Mouse (Mus musculus) CH12F3 (cell line): ENCODE results near the gene Zfp398.

ENCODE experiments used
- in situ Hi-C: fragments of 300-500 bp; cut with MboI; formaldehyde crosslinking; loops from 2 replicates; pipeline ENCODE4 v1.14.3; 2020; ENCODE audit warnings: low sequenced_read_pairs

Zfp398 gene

DNA sequence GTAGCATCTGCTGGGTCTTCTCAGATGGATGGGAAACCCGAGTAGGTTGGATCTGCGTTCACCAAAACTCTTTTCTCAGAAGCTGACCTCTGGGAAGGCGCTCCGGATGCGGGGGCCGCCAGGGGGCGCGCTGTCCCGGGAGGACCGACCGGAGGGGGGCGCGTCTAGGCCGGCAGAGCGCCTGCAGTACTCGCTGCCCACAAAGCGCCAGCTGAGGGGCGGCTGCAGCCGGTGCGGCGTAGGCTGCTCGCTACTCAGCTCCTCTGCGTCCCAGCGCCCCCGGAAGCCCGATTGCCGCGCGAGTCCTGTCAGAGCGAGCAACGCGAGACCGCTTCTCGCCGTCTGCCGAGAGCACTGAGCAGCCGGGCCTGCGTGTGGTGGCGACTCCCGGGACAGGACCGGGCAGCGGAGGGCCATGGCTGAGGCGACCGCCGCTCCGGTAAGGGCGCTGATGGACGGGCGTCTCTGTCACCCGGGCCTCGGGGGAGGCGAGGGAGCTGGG is at the start of gene Zfp398:
Zfp398 (plus strand) TSS at position 180 of the 502 bp plus-strand sequence.
- in situ Hi-C loops = no loop called here

DNA sequence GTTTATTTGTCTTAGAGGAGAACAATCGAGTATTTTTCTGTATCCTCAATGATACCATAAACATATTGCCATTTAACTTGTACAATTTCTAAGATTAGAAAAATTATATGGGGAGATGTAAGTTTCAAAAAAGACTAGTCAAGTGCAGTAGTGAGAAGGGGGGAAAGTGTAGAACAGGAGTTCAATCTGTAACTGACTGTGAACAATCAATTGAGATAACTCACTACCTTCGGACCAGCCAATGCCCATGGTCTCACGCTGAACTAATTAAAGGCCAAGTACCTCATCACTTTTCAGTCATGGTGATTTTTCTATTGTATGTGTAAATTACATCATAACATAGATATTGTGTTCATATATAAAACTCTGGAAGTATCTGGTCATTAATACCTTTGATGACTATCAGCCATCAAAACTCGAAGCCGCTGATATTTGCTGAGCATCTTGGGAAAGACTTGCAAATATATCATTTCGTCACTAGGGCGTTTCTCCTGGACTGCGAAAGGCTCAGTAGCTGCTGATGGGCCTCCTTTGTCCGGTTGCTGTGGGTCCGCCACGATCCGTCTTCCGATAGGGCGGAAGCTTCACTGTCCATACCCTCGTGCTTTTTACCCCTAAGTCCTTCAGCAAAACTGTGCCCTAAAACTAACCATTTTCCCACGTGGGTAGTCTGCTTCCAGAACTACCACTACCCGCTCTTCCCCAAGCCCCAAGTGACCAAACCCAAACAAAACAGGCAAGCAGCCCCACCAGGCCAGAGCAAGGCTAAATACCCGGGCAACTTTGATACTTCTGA is 47.3 kb upstream of the Zfp398 start:
- in situ Hi-C loops = no loop called here

DNA sequence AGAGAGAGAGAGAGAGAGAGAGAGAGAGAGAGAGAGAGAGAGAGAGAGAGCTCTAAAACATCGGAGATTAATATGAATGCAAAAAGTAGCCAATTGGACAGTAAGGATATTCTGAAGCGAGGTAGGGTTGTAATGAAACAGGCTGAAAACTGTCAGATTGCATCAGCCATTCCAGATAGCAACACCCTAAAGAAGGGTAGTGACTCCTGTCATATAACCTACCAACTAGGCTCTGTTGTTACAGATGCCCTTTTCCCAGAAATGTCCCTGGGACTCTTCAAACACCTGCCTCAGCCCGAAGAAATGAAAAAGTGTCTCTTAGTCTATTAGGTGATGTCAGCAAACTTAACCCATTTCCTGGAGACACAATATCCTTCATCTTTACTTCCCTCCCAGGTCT is 46.6 kb upstream of the Zfp398 start:
- in situ Hi-C loops = no loop called here

DNA sequence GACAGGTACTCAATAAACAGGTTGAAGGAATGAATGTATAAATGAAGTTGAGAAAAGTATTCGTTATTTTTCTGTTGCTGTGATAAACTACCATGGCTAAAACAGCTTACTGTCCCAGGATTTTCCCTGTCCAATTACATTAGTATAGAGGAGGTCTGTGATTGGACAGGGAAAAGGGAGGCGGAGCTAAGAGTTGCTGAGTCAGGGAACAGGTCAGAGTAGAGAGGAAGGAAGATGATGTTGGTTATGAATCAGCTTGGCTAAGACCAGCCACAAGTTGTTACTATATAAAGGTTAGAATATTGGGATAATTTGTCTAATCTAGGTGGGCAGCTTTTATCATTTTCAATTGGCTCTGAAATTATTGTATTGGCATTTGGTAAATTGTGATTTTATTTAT is 44.7 kb upstream of the Zfp398 start:
- in situ Hi-C loops = no loop called here

DNA sequence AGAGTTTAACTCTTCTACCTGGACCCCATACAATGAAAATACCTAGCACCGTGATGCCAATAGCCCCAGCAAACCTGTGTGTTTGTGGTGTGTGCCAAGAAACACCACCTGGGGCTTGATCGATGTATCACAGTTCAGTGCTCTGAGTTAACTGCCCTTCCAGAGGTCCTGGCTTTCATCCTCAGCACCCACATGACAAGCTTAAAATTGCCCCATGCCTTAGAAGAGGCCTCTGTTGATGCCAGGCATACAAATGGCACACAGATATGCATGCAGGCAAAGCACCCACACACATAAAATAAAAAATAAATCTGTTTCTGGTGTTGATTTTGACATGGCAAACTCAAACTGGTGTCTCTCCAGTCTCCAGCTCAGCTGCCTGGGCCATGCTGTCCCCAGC is 42.9 kb upstream of the Zfp398 start:
- in situ Hi-C loops = no loop called here

DNA sequence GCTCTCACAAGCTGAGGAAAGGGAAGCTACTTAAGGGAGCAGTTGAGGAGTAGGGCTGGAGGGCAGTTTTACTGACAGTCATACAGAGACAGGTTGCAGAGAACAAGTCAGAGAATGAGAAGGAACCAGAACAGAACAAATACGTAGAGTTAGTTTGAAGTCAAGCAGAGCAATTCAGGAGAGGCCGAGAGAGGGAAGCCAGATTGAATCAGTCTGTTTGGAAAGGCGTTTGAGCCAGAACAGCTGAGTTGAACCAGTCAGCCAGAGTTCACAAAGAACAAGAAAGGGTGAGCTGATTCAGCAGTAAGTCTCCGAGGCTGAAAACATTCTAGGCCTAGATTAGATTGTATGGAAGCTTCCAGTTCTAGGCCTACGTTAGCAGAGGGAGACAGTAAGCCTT is 42.2 kb upstream of the Zfp398 start:
- in situ Hi-C loops = no loop called here

DNA sequence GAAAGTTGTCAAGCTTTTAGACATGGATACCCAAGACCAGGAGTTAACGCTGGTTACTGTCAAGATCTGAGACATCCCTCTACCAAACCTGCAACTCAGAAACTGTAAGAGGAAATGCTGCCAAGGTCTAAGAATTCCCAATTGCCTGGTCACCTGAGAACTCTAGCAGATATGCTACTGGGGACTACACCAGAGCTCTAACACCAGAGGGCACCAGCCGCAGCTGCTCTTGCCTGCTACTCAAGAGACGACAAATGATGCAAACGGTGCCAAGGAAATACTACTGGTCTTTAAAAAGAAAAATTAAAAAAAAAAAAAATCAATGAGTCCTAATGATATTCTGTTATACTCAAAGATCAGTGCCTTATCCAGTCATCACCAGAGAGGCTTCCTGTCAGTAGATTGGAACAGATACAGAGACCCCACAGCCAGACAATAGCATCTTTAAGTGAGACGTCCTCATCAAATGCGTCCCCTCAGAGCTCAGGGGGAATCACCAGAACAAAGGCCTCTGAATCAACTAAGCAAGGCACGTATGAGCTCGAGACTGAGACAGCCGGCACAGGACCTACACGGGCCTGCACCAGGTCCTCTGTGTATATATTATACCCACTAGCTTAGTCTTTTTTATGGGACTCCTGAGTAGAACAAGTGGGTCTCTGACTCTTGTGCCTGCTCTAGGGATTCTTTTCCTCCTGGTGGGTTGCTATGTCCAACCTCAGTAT is 41.2 kb upstream of the Zfp398 start:
- in situ Hi-C loops = no loop called here

DNA sequence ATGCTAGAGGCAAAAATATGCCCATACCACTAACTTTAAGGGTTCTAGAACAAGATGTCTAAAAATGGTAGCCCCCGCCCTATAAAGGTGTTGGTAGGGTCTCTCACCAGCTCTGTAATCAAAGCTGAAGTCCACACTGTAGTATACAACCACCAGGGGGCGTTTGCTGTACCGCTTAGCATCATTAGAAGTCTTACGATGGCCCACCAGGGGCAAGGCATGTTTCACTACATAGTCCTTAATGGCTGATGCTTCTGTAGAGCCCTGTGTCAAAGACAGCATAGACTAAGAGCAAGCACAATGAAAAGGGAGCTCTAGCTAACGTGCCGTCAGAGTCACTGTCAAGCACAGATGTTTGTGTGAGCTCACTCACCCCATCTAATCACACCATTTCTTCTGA is 36.4 kb upstream of the Zfp398 start:
- in situ Hi-C loops = no loop called here

DNA sequence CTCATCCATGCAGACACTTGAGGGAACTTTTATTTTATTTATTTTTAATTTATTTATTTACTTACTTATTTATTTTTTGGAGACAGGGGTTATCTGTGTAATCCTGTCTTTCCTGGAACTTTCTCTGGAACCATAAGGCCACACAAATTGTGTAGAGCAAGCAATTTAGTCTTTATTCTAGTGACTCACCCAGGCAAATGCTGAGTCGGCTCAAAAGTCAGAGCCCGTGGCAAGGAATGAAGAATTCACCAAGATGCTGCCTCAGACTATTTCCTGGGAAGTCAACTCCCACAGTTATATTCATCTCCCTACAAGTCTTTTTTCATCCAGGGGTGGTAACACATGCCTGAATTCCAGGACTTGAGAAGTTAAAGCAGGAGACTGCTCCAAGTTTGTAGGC is 29.9 kb upstream of the Zfp398 start:
- in situ Hi-C loops = no loop called here

DNA sequence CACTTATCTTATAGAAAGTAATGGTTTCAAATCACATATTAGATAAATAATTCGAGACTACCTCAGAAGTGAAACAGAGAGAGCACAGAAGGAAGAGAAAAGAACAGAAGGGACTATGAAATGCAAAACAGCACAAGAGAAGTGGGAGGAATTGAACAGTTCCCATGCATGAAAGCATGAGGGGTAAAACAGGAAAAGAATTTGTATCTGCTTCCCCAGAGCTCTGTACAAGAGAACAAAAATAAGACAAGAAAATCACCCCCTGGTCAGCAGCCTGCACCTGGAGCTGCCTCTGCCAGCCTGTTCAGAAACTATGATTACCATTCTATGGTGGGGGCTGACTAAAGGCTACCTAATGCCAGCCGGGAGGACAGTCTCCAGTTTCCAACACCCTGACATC is 28.0 kb upstream of the Zfp398 start:
- in situ Hi-C loops = no loop called here

DNA sequence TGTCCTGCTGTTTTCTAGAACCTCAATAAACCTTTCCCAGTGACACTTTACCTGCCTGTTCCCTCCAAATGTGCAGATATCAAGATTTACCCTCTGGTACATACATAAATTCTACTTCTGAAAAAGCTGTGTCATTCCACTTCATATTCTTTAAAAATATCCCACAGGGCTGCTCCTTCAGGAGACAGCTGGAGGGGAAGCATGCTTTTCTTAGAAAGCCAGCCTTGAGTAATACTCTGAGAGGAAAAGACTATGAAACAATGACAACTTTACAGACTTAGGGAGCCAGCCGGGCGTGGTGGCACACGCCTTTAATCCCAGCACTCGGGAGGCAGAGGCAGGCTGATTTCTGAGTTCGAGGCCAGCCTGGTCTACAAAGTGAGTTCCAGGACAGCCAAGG is 26.9 kb upstream of the Zfp398 start:
- in situ Hi-C loops = no loop called here

DNA sequence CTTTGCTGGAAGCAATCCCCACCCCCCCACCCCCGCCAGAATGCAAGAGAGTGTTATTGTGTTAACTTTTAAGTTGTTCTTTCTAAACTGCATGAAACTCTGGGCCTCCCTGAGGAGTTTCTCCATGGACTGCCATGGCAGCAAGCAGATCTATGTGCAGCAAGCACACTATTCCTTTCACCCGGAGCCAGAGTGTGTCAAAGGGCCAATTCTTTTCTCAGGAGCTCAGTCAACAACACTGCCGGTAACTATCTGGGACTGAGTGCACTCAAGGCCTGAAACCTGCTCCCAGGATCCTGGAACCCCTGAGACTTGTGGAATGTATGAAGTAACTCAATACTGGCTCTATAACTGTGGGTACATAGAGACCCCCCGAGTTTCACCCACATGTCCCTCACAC is 26.4 kb upstream of the Zfp398 start:
- in situ Hi-C loops = no loop called here

DNA sequence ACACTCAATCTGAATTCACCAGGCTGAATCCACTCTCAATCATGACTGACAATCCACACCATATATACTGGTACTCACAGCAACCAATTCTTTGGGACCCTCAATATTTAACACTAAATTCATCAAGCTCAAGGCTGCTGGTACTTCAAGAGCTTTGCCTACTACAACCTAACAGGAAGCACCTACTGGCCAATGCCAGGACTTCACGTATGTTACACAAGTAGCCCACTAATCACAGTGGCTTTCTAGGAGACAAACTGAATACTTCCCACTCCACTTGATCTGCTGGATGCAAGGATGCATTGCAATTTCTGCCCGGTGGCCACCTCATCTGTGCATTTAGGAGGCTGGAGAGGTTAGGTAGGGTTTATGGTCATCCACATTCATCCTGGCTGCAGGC is 25.3 kb upstream of the Zfp398 start:
- in situ Hi-C loops = no loop called here

DNA sequence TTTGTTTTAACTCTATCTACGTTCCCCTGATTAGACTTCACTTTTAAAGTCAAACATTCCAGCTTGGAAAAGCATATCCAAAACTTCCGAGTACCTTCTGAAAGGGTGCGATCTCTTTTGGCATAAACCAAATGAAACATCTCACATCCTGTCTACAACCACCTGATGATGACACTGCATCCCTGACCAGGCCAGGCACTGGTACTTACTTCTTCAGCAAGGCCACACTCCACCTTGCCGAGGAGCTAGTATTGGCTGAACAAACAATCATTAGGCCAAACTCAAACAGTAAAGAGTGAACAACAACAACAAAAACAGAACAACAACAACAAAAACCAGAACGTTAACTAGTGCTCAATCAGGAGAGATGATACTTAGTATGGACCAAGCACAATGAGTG is 24.1 kb upstream of the Zfp398 start:
- in situ Hi-C loops = no loop called here

DNA sequence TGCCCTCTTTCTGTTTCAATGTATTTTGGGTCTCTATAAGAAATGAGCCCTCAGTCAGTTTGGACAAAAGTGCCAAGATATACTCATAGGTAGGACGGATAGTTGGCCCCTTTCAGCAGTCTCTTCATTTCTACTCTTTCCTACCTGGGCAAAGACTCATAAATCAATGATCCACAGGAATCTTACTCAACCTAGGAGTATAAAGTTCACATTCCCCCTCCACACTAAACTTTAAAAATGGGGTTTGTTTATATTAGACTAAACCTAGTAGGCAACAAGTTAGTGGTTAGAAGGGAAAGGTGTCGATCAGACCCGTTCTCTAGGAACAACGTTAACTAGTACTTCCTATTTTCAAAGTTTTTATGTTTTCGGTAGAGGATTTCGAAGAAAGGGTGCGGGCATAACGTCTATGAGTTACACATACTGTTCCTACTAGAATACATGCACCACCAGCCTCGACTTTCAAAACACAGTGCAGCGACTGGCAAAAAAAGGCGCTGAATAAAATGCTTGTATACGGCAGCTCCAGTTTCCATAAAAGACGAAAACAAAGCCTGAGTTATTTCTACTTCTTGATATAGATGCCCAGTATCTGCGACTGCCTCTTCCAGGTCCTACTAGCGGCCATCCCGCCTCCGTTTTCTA is 23.1 kb upstream of the Zfp398 start:
- in situ Hi-C loops = no loop called here

DNA sequence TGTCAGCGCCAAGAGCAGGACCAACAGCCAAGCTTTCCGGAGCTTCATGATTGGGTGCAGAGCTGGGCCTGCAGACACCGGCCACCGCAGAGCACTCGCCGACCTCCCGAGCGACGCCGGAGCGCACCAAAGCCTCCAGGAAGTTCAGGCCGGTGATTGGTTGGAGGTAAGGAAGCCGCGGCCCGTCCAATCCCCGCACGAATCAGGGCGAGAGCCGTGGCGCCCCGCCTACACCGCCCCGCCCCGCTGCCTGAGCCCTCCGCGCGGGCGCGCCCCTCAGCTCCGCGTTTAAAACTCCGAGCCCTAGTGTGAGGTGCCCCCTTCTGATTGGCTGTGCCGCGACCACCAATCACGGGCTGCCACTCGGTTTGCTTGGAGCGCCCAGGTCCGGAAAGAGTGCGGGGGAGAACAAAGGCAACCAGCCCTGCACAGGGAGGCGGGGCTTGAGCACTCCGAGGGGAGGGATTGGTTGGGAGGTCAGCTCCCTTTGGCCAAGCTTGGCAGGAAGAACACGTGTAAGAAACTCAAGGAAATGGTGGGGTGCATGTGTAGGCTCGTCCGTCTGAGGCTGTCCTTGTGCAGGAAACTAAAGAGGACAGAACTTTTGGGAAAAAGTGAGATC is 22.1 kb upstream of the Zfp398 start, which contains the start of gene Pdia4:
Pdia4 (minus strand) TSS at position 174 of the 622 bp plus-strand sequence.
- in situ Hi-C loops = no loop called here

DNA sequence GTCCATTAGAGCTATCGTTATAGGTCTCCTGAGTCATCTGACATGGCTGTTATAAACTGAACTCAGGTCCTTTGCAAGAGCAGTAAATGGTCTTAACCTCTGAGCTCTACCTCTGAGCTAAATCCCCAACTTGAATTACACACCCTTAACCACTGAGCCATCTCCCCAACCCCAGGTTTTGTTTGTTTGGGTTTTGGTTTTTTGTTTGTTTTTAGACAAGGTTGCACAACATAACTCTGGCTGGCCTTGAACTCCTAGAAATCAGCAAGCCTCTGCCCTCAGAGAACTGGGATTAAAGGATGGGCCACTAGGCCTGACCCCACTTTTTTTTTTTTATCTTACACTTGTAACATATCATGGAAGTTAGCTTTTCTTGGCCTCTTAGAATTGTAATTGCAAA is 19.3 kb upstream of the Zfp398 start:
- in situ Hi-C loops = no loop called here

DNA sequence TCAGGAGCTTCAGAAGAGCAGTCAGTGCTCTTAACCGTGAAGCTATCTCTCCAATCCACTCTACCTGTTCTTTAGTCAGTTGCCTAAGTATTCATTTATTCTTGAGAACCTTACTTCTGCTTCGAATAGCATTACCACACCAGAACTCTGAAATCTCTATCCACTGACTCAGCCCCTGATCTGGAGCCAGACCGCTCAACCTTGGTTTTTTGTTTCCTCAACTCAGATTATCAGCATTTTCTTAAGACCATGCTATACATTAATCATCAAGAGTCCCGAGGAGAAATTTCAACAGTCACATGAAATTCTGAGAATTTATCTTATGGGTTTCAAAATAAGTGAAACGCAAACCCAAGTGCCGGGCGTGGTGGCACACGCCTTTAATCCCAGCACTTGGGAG is 16.7 kb upstream of the Zfp398 start:
- in situ Hi-C loops = no loop called here

DNA sequence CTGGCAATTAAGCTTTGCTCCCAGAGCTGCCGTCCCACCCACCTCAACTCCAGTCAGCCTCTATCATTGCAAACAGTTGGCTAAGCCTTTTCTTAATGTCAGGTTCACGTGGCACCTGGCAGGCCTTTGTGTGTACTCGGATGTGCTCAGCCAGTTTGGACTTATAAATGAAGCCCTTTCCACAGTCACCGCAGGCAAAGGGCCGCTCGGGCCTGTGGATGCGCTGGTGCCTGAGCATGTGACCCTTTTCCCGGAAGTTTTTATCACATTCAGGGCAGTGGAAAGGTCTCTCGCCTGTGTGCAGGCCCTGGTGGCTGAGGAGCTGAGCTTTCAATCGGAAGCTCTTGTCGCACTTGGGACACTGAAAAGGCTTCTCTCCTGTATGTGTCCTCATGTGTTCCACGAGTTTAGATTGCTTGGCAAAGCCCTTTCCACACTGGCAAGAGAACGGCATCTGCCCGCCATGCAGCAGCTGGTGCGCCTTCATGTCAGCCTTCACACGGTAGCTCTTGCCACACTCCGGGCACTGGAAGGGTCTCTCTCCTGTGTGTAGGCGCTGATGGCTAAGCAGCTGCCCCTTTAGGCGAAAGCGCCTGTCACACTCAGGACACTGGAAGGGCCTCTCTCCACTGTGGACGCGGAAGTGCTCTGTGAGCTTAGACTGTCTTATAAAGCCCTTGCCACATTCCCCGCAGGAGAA is 15.7 kb upstream of the Zfp398 start:
- in situ Hi-C loops = no loop called here

DNA sequence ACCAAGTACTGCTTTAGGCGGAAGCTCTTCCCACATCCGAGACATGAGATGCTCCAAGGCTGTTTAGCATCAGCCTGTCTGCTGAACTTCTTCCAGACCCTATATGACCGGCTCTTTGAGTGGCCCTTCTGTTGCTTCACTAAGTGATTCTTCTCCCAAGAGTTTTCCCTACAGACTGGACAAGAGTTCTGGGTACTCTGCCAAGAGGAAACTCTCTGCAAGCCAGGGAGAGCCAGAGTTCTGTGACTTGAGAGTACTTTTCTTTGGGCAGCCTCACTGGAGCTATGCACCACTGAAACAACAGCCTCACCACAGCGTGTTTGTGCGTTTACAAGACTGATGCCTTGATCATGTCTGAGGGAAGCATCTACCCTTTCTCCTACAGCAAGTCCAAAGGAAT is 14.2 kb upstream of the Zfp398 start:
- in situ Hi-C loops = no loop called here

DNA sequence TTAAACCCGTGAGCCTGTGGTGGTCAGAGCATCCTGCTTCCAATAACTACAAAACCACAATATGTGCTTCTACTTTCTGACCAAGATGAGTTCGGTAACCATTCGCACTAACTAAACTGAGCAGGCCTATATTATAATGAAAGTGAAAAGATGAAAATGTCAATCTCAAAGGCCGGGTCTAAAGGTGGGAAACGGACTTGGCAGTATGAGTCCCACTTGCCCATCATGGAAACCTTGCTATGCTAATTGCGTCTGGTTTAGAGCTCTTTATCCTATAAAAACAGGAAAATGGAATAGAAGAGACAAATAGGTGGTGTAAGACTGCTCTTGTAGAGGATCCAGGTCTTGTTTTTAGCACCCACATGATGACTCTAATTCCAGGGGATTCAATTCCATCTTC is 13.7 kb upstream of the Zfp398 start:
- in situ Hi-C loops = no loop called here
